Mouse (Mus musculus): ENCODE data around the gene Krtcap2.

- no peak for TF ChIP-seq CTCF (IDR thresholded peaks at IDR 0.05; ENCODE audit: low read depth)
- TF ChIP-seq EP300 (IDR thresholded peaks at IDR 0.05; ENCODE audit: low read depth): no peak
These were observed 39.1 kb upstream of the Krtcap2 start for GRCm38 (mm10) chr3:89206695-89207094.
